Mouse (Mus musculus) c-Kit-negative CD71-positive TER-119-positive erythroid progenitor cells, embryonic 14.5 days (primary cell): ENCODE results near the gene Olfr193.
"Not testable (repeated sequence)": the region's sequence is repeated elsewhere in the genome, so short reads cannot be mapped to it uniquely, and the experiment has no call there.

ENCODE experiments used
- DNase-seq: peaks from one replicate; pipeline ENCODE4 v3.0.0-alpha.2; 2013; ENCODE audit warnings: low read depth, low spot score

The Olfr193 gene

GRCm38 (mm10) chr16:59111781-59112180 is at the start of gene Olfr193:
Gene Olfr193, minus strand, starts transcription at chr16:59111881.
- no peak for DNase-seq

DNA sequence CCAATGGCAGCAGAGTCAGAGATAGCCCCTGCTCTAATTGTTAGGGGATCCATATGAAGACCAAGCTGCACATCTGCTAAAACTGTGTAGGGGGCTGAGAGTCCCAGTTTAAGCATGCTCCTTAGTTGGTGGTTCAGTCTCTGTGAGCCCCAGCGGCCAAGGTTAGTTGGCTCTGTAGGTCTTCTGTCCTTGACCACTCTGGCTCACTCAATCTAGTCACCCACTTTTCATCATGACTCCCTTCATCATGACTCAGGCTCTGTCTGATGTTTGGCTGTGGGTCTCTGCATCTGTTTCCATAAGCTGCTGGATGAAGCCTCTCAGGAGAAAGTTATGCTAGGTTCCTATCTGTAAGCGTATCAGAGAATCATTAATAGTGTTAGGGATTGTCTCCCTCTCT is 40.3 kb upstream of the Olfr193 start:
- DNase-seq: no peak

GRCm38 (mm10) chr16:59146746-59147145 is 35.1 kb upstream of the Olfr193 start, which contains the start of gene Olfr195:
Gene Olfr195, plus strand, starts transcription at chr16:59147046.
- DNase-seq: no peak

GRCm38 (mm10) chr16:59141105-59141504 is 29.4 kb upstream of the Olfr193 start:
- no peak for DNase-seq

- no peak for DNase-seq
These were observed 19.1 kb upstream of the Olfr193 start for GRCm38 (mm10) chr16:59130740-59131139.

- no peak for DNase-seq
These were observed 9.3 kb upstream of the Olfr193 start, which contains the start of gene Olfr194 for GRCm38 (mm10) chr16:59120969-59121368. Gene Olfr194, minus strand, starts transcription at chr16:59121069.

GRCm38 (mm10) chr16:59108522-59108921 is 3.2 kb downstream of the Olfr193 start:
- DNase-seq: not testable (repeated sequence)

GRCm38 (mm10) chr16:59105312-59105711 is 6.4 kb downstream of the Olfr193 start:
- DNase-seq: no peak

DNA sequence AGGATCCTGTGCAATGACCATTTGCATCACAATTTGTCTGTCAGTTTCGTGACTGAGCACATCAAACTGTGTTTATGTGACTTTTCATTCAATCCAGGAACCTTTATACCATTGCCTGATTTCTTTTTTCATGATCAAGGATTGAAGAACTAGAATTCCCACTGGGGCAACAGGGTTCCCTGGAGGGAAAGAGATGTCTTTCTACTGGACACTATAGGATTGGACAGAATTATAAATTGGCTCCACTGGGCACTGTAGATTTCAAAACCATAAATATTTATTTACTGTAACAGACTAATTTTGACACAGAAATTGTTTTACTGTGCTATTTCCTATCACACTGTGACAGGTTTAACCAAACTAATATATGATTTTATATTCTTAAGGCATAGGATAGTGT is 22.0 kb downstream of the Olfr193 start, which contains the start of gene Olfr191:
Gene Olfr191, minus strand, starts transcription at position 101 of the 400 bp plus-strand sequence.
- DNase-seq: not testable (repeated sequence)

- not testable (repeated sequence) for DNase-seq
These were observed 30.6 kb downstream of the Olfr193 start for GRCm38 (mm10) chr16:59081113-59081512.

- no peak for DNase-seq
These were observed 33.8 kb downstream of the Olfr193 start, which contains the start of gene Olfr190 for GRCm38 (mm10) chr16:59077905-59078304. Gene Olfr190, minus strand, starts transcription at chr16:59078005.

- DNase-seq: no peak
These were observed 38.2 kb downstream of the Olfr193 start for GRCm38 (mm10) chr16:59073520-59073919.

DNA sequence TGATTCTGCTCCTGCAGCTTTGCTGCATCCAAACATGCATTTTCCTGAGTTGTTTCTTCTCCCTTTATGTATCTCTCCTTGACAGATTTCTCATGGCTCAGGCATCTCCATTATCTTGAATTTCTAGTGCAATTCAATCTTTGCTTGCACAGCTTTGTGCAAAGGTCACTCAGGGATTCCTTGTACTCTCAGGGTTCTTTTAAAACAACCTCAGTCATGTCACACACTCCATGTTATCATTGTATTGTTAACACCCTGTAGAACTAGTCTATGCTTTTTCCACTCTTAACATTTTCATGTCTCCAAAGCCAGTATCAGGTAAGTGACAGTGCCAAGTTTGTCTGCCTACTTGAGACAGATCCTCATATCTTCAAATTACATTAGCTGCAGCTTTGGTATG is 39.9 kb downstream of the Olfr193 start:
- no peak for DNase-seq

DNA sequence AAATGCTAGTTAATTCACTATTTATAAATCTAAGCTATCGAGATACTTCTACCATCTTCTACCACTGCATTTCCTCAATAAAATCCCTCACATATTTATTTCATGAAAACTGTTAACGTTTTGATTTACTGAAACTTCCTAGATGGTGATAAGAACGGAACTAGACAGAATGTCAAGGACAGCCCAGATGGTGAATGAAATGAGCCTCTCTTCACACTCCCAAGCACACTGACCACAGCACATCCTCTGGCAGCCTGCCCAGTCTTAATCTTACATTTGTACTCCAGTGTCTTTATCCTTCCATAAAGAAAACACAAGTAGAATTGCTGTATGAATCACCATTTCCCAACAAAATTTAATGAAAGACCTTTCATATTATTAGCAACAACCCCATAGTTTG is 49.3 kb downstream of the Olfr193 start:
- DNase-seq: not testable (repeated sequence)
